Mouse (Mus musculus): ENCODE results near the gene Cd19. TPM values are rescaled to one million over a fixed set of nuclear protein-coding genes. Genes with fewer than 3 reads are reported as not detected.

Gene Cd19
- polyA plus RNA-seq, 1 experiment from 2014 or later = not detected

DNA sequence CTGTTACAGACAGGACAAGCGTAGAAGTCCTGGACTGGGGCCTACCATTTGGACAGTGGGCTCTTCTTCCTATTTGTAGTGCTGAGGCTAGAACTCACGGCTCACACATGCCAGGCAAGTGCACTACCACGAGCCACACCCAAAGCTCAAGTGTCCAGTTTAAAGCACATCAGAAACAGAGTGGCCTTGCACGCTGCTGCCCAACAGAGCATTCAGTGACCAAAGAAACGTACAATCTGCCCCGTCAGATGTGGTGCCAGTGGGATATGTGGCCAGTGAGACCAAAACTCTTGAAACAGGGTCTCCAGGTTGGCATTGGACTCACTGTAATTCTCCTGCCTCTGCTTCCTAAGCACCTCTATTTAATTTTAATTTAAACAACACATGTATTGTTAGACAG lies 36.0 kb upstream of the Cd19 start:
- H3K36me3 ChIP-seq = peaks cover 22% of the 10 kb centered on the region
- H3K27me3 ChIP-seq (replicated peaks) = no peaks in the 10 kb centered on the region
- WGBS = 92% methylated on average over 6 of the region's 6 CpGs
- H3K9ac ChIP-seq = no peak overlapping the region
- H3K9me3 ChIP-seq = no peaks in the 10 kb centered on the region
- no peaks in the 10 kb centered on the region for H3K4me1 ChIP-seq
- H3K4me2 ChIP-seq (replicated peaks) = no peak overlapping the region
- H3K4me3 ChIP-seq = no peak overlapping the region
- H3K27ac ChIP-seq = no peak overlapping the region
- ATAC-seq (ENCODE audit: low FRiP score, low read depth) = no peak

DNA sequence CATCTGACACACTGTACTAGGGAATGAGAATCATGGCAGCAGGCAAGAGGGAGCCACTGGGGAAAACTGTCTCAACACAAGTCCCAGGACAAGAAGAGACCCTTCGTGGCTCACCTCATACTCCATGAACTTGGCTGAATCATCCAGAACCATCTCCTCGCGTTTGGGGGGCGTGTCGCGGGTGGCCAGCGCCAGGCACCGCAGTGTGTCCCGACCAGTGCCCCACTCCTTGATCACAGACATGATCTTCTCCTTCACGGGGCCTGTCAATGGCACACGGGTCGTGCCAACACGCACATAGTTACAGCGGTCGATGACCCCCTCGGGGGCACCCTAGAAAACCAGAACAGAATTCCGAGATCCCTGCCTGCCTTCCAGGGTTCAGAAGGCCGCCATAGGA lies 35.3 kb upstream of the Cd19 start:
- no peak for ATAC-seq (ENCODE audit: low FRiP score, low read depth)
- H3K4me1 ChIP-seq = no peaks in the 10 kb centered on the region
- 90% methylated on average over 18 of the region's 18 CpGs for WGBS
- no peaks in the 10 kb centered on the region for H3K27me3 ChIP-seq (replicated peaks)
- no peak overlapping the region for H3K4me2 ChIP-seq (replicated peaks)
- no peak overlapping the region for H3K4me3 ChIP-seq
- no peaks in the 10 kb centered on the region for H3K9me3 ChIP-seq
- peaks cover 28% of the 10 kb centered on the region for H3K36me3 ChIP-seq
- no peak overlapping the region for H3K9ac ChIP-seq
- no peak overlapping the region for H3K27ac ChIP-seq

DNA sequence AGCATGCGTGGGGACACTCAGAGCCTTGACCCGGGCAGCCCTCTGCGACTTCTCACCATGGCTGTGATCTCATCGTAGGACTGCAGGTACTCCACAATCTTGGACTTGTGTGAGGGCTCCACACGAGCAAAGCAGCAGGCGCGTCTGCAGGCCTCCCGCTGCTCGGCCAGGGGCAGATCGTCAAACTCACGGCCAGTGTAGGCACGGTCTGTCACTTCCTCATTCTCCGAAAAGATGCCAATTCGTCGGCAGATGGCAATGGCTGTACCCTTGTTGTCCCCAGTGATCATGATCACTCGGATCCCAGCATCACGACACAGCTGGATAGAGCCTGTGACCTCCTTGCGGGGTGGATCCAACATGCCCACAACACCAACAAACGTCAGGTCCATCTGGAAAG lies 33.8 kb upstream of the Cd19 start:
- 91% methylated on average over 19 of the region's 19 CpGs for WGBS
- Histone ChIP-seq H3K4me2 (replicated peaks) (no peak overlapping the region), H3K4me1 (no peaks in the 10 kb centered on the region), H3K36me3 (peaks cover 40% of the 10 kb centered on the region), H3K9ac (no peak overlapping the region), H3K4me3 (no peak overlapping the region), H3K9me3 (no peaks in the 10 kb centered on the region), H3K27ac (no peak overlapping the region), H3K27me3 (replicated peaks) (no peaks in the 10 kb centered on the region)
- ATAC-seq (ENCODE audit: low FRiP score, low read depth) = no peak

DNA sequence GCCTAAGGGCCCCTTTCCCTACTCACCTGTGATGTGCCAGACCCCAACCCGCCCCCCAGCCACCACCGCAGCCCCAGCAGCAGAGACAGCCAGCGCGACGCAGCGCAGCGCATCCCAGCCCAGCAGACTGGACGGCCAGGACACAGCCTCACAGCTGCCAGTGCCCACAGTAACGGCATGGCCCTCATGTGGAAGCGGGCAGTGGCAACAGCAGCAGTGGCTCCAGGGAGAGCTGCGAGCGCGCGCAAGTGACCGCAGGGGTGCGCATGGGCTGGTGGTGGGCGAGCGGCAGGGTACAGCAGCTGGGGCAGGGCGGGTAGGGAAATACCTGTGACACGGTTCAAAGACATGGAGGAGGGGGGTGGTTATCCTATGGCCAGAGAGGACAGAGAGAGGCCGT lies 31.5 kb upstream of the Cd19 start:
- Histone ChIP-seq H3K4me1 (no peaks in the 10 kb centered on the region), H3K36me3 (peaks cover 40% of the 10 kb centered on the region), H3K4me3 (no peak overlapping the region), H3K27ac (no peak overlapping the region), H3K9ac (no peak overlapping the region), H3K27me3 (replicated peaks) (no peaks in the 10 kb centered on the region), H3K4me2 (replicated peaks) (no peak overlapping the region), H3K9me3 (no peaks in the 10 kb centered on the region)
- WGBS = 93% methylated on average over 21 of the region's 21 CpGs
- ATAC-seq (ENCODE audit: low FRiP score, low read depth) = no peak

DNA sequence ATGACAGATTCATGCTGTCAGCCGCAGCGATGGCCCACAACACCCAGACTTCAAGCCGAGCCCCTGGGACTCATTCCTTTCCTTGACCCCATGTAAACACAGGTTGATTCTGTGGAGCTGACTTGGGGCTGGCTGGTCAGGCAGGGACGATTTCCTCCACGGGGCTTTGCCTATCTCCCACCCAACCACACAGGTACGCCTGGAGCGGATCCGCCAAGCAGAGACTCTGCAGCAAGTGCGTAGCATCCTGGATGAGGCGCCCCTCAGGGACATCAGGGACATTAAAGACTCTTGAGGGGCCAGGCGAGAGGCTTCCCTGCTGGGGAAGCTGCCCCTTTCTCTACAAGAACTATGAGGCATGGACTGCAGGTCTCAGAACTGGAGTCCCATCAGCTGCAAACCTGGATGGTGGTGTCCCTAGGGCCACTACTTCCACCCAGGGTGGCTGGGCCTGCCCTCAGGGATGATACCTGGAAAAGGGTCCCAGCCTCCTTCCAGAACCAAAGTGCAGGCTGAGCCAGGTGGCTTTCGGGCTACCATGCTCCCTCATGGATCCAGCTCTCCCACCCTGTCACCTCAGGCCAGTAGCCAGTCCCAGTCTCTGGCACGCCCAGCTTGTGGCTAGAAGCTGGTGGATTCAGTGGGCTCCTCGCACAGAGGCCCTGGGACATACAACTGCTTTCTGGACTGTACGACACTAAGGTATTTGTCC lies 30.6 kb upstream of the Cd19 start:
- Histone ChIP-seq H3K9me3 (no peaks in the 10 kb centered on the region), H3K4me1 (no peaks in the 10 kb centered on the region), H3K4me2 (replicated peaks) (no peak overlapping the region), H3K27ac (no peak overlapping the region), H3K27me3 (replicated peaks) (no peaks in the 10 kb centered on the region), H3K4me3 (no peak overlapping the region), H3K9ac (no peak overlapping the region), H3K36me3 (peaks cover 43% of the 10 kb centered on the region)
- ATAC-seq (ENCODE audit: low FRiP score, low read depth) = no peak
- 96% methylated on average over 15 of the region's 15 CpGs for WGBS

DNA sequence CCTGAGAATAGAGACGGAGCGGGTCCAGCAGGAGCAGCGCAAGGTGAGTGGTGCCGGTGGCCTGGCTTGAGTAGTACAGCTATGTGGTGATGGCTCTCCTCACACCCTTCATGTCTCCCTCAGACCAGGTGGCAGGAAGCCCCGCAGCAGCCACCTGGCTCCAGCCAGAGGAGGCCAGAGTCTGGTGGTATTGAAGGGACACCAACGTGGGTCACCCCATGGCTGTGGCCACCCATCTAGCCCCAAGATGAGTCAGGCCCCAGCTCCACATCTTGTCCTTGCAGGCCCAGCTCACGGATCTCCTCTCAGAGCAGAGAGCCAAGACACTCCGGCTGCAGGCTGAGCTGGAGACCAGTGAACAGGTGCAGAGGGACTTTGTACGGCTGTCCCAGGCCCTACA lies 29.8 kb upstream of the Cd19 start:
- Histone ChIP-seq H3K4me2 (replicated peaks) (no peak overlapping the region), H3K27ac (no peak overlapping the region), H3K9me3 (no peaks in the 10 kb centered on the region), H3K27me3 (replicated peaks) (no peaks in the 10 kb centered on the region), H3K4me3 (no peak overlapping the region), H3K9ac (no peak overlapping the region), H3K36me3 (peaks cover 47% of the 10 kb centered on the region), H3K4me1 (no peaks in the 10 kb centered on the region)
- ATAC-seq (ENCODE audit: low FRiP score, low read depth) = no peak
- WGBS = 94% methylated on average over 9 of the region's 9 CpGs

DNA sequence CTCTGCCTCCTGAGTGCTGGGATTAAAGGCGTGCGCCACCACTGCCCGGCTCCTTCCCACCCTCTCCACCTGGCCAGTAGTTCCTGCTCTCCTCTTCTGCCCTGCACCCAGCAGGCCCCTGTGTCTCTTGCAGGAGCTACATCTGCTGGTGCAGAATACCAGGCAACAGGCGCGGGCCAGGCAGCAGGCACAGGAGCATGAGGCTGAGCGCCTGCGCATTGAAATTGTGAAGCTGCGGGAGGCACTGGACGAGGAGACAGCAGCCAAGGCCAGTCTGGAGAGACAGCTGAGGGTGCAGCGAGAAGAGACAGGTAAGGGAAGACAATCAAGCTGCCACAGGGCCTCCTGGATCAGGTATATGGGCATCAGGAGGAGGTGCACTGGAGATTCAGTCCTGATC lies 29.3 kb upstream of the Cd19 start:
- Histone ChIP-seq H3K4me2 (replicated peaks) (no peak overlapping the region), H3K36me3 (peaks cover 47% of the 10 kb centered on the region), H3K4me1 (no peaks in the 10 kb centered on the region), H3K27me3 (replicated peaks) (no peaks in the 10 kb centered on the region), H3K9me3 (no peaks in the 10 kb centered on the region), H3K4me3 (no peak overlapping the region), H3K9ac (no peak overlapping the region), H3K27ac (no peak overlapping the region)
- 90% methylated on average over 10 of the region's 10 CpGs for WGBS
- no peak for ATAC-seq (ENCODE audit: low FRiP score, low read depth)

DNA sequence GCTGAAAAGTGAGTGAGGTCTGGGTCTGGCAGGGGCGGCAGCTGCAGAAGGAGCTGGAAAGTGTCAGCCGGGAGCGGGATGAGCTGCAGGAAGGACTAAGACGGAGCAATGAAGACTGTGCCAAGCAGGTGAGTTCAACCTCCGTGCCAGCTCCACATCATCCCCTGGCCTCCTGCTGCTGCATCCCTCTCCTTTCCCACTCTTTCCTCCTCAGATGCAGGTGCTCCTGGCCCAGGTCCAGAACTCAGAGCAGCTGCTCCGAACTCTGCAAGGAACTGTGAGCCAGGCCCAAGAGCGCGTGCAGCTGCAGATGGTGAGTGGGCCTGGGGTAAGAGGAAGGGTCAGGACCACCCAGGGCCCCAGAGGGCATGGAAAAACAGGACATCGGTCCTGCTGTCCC lies 25.4 kb upstream of the Cd19 start:
- H3K4me2 ChIP-seq (replicated peaks) = no peak overlapping the region
- ATAC-seq (ENCODE audit: low FRiP score, low read depth) = no peak
- no peaks in the 10 kb centered on the region for H3K27me3 ChIP-seq (replicated peaks)
- H3K36me3 ChIP-seq = peaks cover 25% of the 10 kb centered on the region
- WGBS = 86% methylated on average over 9 of the region's 9 CpGs
- no peaks in the 10 kb centered on the region for H3K9me3 ChIP-seq
- H3K9ac ChIP-seq = no peak overlapping the region
- H3K4me3 ChIP-seq = no peak overlapping the region
- no peak overlapping the region for H3K27ac ChIP-seq
- no peaks in the 10 kb centered on the region for H3K4me1 ChIP-seq

DNA sequence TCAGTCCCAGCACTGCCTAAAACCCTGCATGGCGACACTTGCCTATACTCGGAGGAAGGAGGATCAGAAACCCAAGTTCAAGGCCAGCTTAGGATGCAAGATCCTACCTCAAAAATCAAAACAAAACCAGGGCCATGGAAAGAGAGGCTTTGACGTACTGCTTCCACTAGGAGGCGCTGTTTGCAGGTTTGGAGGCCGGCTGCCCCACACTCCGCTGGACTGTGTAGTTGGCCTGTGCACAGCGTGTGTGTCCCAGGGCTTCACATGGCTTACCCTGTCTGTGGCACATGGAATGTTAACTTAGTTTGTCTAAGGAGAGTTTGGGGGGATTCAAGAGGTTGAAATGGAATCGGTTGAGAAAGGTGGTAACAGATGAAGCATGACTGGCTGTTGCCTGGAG lies 22.2 kb upstream of the Cd19 start:
- peaks cover 25% of the 10 kb centered on the region for H3K36me3 ChIP-seq
- H3K27me3 ChIP-seq (replicated peaks) = no peaks in the 10 kb centered on the region
- WGBS = 25% methylated on average over 8 of the region's 8 CpGs
- no peak overlapping the region for H3K4me2 ChIP-seq (replicated peaks)
- no peak overlapping the region for H3K9ac ChIP-seq
- ATAC-seq (ENCODE audit: low FRiP score, low read depth) = no peak
- no peak overlapping the region for H3K27ac ChIP-seq
- H3K4me3 ChIP-seq = no peak overlapping the region
- H3K4me1 ChIP-seq = no peaks in the 10 kb centered on the region
- no peaks in the 10 kb centered on the region for H3K9me3 ChIP-seq

DNA sequence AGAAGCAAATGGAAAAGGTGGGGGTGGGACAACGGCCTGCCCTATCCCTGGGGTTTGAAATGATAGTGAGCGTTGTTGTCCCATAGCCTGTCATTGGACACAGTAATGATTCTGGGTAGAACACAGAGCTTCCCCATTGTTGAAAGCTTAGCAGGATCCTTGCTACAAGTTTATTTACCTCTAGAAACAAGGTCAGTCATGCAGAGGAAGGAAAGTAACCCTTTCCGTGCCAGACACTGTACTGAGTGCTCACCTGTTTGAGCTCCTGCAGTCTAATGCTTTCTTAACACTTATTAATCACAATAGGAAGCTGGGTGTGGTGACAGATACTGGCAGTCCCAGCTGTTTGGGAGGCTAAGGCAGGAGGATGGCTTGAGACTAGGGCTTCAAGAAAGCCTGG lies 21.1 kb upstream of the Cd19 start:
- H3K4me1 ChIP-seq = no peaks in the 10 kb centered on the region
- ATAC-seq (ENCODE audit: low FRiP score, low read depth) = no peak
- H3K27ac ChIP-seq = no peak overlapping the region
- H3K36me3 ChIP-seq = peaks cover 25% of the 10 kb centered on the region
- H3K9ac ChIP-seq = no peak overlapping the region
- no peak overlapping the region for H3K4me2 ChIP-seq (replicated peaks)
- WGBS = 87% methylated on average over 3 of the region's 3 CpGs
- no peak overlapping the region for H3K4me3 ChIP-seq
- no peaks in the 10 kb centered on the region for H3K9me3 ChIP-seq
- no peaks in the 10 kb centered on the region for H3K27me3 ChIP-seq (replicated peaks)

DNA sequence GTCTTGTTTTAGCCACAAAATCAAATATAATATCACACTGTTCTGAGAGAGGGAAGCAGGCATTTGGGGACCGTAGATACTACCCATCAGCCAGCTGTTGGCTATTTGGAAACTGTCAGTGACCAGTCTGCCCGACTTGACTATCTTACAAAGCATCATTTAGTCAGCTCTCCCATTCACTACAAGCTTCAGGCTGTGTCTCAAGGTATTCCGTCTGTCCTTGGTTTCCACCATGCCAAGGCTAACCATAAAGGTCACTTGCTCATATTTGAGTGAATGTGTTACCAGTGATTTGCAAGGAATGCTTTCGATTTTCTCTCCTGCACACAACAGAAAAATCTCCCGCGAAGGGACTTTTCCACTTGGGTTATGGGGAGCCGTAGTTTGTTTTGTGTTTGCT lies 20.0 kb upstream of the Cd19 start:
- ATAC-seq (ENCODE audit: low FRiP score, low read depth) = no peak
- Histone ChIP-seq H3K4me3 (no peak overlapping the region), H3K27ac (no peak overlapping the region), H3K4me2 (replicated peaks) (no peak overlapping the region), H3K27me3 (replicated peaks) (no peaks in the 10 kb centered on the region), H3K9ac (no peak overlapping the region), H3K9me3 (no peaks in the 10 kb centered on the region), H3K36me3 (peaks cover 17% of the 10 kb centered on the region; the same call in 1 of the 2 replicates), H3K4me1 (peaks cover under 1% of the 10 kb centered on the region)
- WGBS = 90% methylated on average over 7 of the region's 7 CpGs

DNA sequence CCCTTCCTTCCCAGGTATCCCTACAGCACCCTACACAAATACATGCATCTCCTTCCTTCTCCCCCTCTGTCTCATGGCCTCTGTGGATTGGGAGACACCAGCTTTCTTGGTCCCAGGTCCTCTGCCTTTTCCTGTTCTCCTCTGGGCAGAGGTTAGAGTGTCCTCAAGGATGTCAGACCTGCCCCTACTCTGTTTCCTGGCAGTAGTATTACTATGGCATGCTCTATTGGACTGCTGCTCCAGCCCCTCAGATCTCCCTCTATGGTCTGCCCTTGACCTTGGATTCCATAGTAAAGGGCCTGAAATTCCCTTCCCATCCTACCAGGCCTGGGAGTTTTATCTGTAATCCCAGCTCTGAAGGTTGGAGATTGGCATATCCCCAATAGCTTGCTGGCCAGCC lies 15.5 kb upstream of the Cd19 start:
- Histone ChIP-seq H3K4me2 (replicated peaks) (no peak overlapping the region), H3K36me3 (peaks cover 13% of the 10 kb centered on the region; the same call in 1 of the 2 replicates), H3K27ac (no peak overlapping the region), H3K4me3 (no peak overlapping the region), H3K9ac (no peak overlapping the region), H3K9me3 (no peaks in the 10 kb centered on the region), H3K4me1 (peaks cover 7% of the 10 kb centered on the region), H3K27me3 (replicated peaks) (no peaks in the 10 kb centered on the region)
- no peak for ATAC-seq (ENCODE audit: low FRiP score, low read depth)

DNA sequence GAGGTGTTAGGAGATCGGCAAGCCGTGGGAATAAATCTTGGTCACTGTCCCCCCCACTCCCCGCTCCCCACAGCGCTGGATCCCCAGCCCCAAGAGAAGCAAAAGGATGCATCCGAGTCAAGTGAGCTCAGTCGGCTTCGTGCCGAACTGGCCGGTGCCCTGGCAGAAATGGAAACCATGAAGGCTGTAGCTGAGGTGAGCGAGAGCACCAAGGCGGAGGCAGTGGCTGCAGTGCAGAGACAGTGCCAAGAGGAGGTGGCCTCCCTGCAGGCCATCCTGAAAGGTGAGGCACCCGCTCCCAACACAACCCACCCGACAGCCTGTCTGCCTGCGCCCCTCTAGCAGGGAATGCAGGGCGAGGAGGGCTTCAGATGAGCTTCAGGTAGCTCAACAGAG lies 14.8 kb upstream of the Cd19 start:
- Histone ChIP-seq H3K4me2 (replicated peaks) (peak overlapping the region; percentile 84), H3K9me3 (no peaks in the 10 kb centered on the region), H3K4me3 (peak overlapping the region; percentile 77), H3K9ac (peak overlapping the region; percentile 83), H3K27ac (no peak overlapping the region), H3K4me1 (peaks cover 7% of the 10 kb centered on the region), H3K27me3 (replicated peaks) (no peaks in the 10 kb centered on the region), H3K36me3 (peaks cover 9% of the 10 kb centered on the region; the same call in 1 of the 2 replicates)
- 28% methylated on average over 15 of the region's 15 CpGs for WGBS
- ATAC-seq (ENCODE audit: low FRiP score, low read depth) = no peak; the same call in 1 of the 2 replicates

Data from neural tube, embryonic 12.5 days (tissue).